Mouse (Mus musculus): ENCODE data around the gene Cyb561d2.

GRCm38 (mm10) chr9:107510384-107511100 lies 31.5 kb downstream of the Cyb561d2 start:
- no peak for TF ChIP-seq GATA1 (IDR thresholded peaks at IDR 0.05; ENCODE audit: borderline replicate concordance, low read length)
- no peak for TF ChIP-seq FLI1 (IDR thresholded peaks at IDR 0.05; ENCODE audit: low read length)

Measured in megakaryocyte, embryonic 14.5 days (primary cell).